Mouse (Mus musculus): Measurements from ENCODE around the gene Rrnad1. TPM values are rescaled to one million over a fixed set of nuclear protein-coding genes. Genes with fewer than 3 reads are reported as not detected.

Gene Rrnad1
- polyA plus RNA-seq, 1 experiment = 7.1 TPM

DNA sequence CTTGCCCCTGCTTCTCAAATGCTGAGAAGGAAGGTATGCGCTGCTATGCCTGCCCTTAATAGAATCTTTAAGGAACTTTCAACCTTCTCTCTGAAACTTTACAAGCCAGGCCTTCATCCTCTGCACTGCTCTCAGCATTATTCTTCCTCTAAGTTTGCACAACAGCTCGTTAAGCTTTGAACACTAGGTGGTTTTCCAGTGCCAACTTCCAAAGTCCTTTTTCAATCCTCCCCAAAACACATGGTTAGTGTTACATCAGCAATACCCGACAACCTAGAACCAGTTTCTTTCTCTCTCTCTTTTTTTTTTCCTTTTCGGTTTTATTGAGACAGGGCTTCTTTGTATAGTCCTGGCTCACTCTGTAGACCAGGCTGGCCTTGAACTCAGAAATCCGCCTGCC lies 3.5 kb upstream of the Rrnad1 start:
- Histone ChIP-seq H3K36me3 (ENCODE audit: control insufficient read depth, insufficient read depth) (peaks cover 76% of the 10 kb centered on the region), H3K79me2 (ENCODE audit: control insufficient read depth, insufficient read depth) (peaks cover 99% of the 10 kb centered on the region), H3ac (ENCODE audit: control insufficient read depth, insufficient read length, low read depth) (peak overlapping the region; percentile 3), H3K79me3 (ENCODE audit: low read depth) (peaks cover 79% of the 10 kb centered on the region), H3K4me3 (ENCODE audit: insufficient read depth, poor library complexity, severe bottlenecking) (no peak overlapping the region), H3K27me3 (ENCODE audit: control insufficient read depth, insufficient read depth, insufficient read length) (no peaks in the 10 kb centered on the region)
- no peak for TF ChIP-seq FOSL1 (IDR thresholded peaks at IDR 0.05; ENCODE audit: insufficient read depth, low read length, poor library complexity, severe bottlenecking)
- no peak for TF ChIP-seq MAX (IDR thresholded peaks at IDR 0.05)
- TF ChIP-seq MYOD1 (IDR thresholded peaks at IDR 0.05; ENCODE audit: control insufficient read depth, insufficient read length, low read depth) = no peak
- no peak for TF ChIP-seq CTCF (IDR thresholded peaks at IDR 0.05; ENCODE audit: control insufficient read depth, insufficient read depth, insufficient read length)
- TF ChIP-seq USF1 (IDR thresholded peaks at IDR 0.05; ENCODE audit: low read depth) = no peak
- TF ChIP-seq MYOG (IDR thresholded peaks at IDR 0.05; ENCODE audit: control insufficient read depth, extremely low read depth, insufficient read length) = no peak
- no peak for TF ChIP-seq CEBPB (IDR thresholded peaks at IDR 0.05; ENCODE audit: low read depth)

- Histone ChIP-seq H3K36me3 (ENCODE audit: control insufficient read depth, insufficient read depth) (peaks cover 67% of the 10 kb centered on the region), H3K79me2 (ENCODE audit: control insufficient read depth, insufficient read depth) (peaks cover 70% of the 10 kb centered on the region), H3K27me3 (ENCODE audit: control insufficient read depth, insufficient read depth, insufficient read length) (no peaks in the 10 kb centered on the region), H3ac (ENCODE audit: control insufficient read depth, insufficient read length, low read depth) (peak overlapping the region; percentile 98), H3K79me3 (ENCODE audit: low read depth) (peaks cover 49% of the 10 kb centered on the region), H3K4me3 (ENCODE audit: insufficient read depth, poor library complexity, severe bottlenecking) (peak overlapping the region; percentile 75)
- TF ChIP-seq USF1 (IDR thresholded peaks at IDR 0.05; ENCODE audit: low read depth) (no peak), CTCF (IDR thresholded peaks at IDR 0.05; ENCODE audit: control insufficient read depth, insufficient read depth, insufficient read length) (no peak), CEBPB (IDR thresholded peaks at IDR 0.05; ENCODE audit: low read depth) (no peak), MYOD1 (IDR thresholded peaks at IDR 0.05; ENCODE audit: control insufficient read depth, insufficient read length, low read depth) (no peak), MYOG (IDR thresholded peaks at IDR 0.05; ENCODE audit: control insufficient read depth, extremely low read depth, insufficient read length) (no peak)
Observed at GRCm38 (mm10) chr3:87929341-87930077, 1.0 kb downstream of the Rrnad1 start.

DNA sequence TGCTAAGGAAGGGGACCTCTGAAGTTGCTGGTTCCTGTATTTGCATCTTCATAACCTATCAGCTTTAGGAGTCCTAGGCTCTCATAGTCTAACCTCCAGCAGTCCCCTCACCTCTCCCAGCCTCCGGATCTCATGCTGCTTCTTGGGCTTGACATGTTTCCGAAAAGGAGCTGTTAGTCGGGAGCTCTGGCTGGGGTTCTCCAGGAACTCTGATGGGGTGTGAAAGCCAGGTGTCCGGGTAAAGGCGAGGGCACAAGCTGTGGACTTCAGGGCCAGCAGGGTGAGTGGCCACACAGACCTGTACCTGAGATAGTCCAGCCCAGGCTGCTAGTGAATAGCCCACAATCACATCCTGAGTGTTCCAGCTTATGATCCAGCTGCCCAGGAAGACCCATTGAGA lies 3.1 kb downstream of the Rrnad1 start:
- Histone ChIP-seq H3K27me3 (ENCODE audit: control insufficient read depth, insufficient read depth, insufficient read length) (no peaks in the 10 kb centered on the region), H3K79me2 (ENCODE audit: control insufficient read depth, insufficient read depth) (peaks cover 50% of the 10 kb centered on the region), H3ac (ENCODE audit: control insufficient read depth, insufficient read length, low read depth) (no peak overlapping the region), H3K4me3 (ENCODE audit: insufficient read depth, poor library complexity, severe bottlenecking) (no peak overlapping the region), H3K79me3 (ENCODE audit: low read depth) (peaks cover 31% of the 10 kb centered on the region), H3K36me3 (ENCODE audit: control insufficient read depth, insufficient read depth) (peaks cover 66% of the 10 kb centered on the region)
- TF ChIP-seq MYOD1 (IDR thresholded peaks at IDR 0.05; ENCODE audit: control insufficient read depth, insufficient read length, low read depth) (no peak), MYOG (IDR thresholded peaks at IDR 0.05; ENCODE audit: control insufficient read depth, extremely low read depth, insufficient read length) (no peak), USF1 (IDR thresholded peaks at IDR 0.05; ENCODE audit: low read depth) (no peak), MAX (IDR thresholded peaks at IDR 0.05) (no peak), CEBPB (IDR thresholded peaks at IDR 0.05; ENCODE audit: low read depth) (no peak), FOSL1 (IDR thresholded peaks at IDR 0.05; ENCODE audit: insufficient read depth, low read length, poor library complexity, severe bottlenecking) (no peak), CTCF (IDR thresholded peaks at IDR 0.05; ENCODE audit: control insufficient read depth, insufficient read depth, insufficient read length) (no peak)

DNA sequence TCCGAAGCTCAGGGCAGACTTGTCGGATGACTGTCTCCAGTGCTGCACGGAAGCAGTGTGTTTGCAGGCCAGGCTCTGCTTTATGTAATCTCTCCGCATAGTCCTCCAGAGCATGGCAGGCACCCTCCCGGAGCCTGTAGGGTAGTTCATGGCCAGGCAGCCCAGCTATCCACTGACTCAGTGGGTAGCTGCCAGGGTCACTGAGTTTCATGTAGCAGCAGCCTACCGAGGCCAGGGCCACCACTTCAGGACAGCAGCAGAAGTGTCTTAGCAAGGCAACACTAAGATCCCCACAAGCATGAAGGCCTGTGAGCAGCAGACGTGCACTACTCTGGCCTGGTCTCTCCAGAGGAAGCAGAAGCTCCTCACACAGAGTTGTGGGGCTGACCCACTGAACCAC lies 5.5 kb downstream of the Rrnad1 start:
- H3K4me3 ChIP-seq (ENCODE audit: insufficient read depth, poor library complexity, severe bottlenecking) = no peak overlapping the region
- peaks cover 40% of the 10 kb centered on the region for H3K79me2 ChIP-seq (ENCODE audit: control insufficient read depth, insufficient read depth)
- H3K36me3 ChIP-seq (ENCODE audit: control insufficient read depth, insufficient read depth) = peaks cover 60% of the 10 kb centered on the region
- peaks cover 19% of the 10 kb centered on the region for H3K79me3 ChIP-seq (ENCODE audit: low read depth)
- no peak overlapping the region for H3ac ChIP-seq (ENCODE audit: control insufficient read depth, insufficient read length, low read depth)
- H3K27me3 ChIP-seq (ENCODE audit: control insufficient read depth, insufficient read depth, insufficient read length) = no peaks in the 10 kb centered on the region
- TF ChIP-seq CEBPB (IDR thresholded peaks at IDR 0.05; ENCODE audit: low read depth) (no peak), USF1 (IDR thresholded peaks at IDR 0.05; ENCODE audit: low read depth) (no peak), MYOD1 (IDR thresholded peaks at IDR 0.05; ENCODE audit: control insufficient read depth, insufficient read length, low read depth) (no peak), FOSL1 (IDR thresholded peaks at IDR 0.05; ENCODE audit: insufficient read depth, low read length, poor library complexity, severe bottlenecking) (no peak), CTCF (IDR thresholded peaks at IDR 0.05; ENCODE audit: control insufficient read depth, insufficient read depth, insufficient read length) (no peak), MAX (IDR thresholded peaks at IDR 0.05) (no peak), MYOG (IDR thresholded peaks at IDR 0.05; ENCODE audit: control insufficient read depth, extremely low read depth, insufficient read length) (no peak)

GRCm38 (mm10) chr3:87920270-87920943 lies 10.1 kb downstream of the Rrnad1 start:
- Histone ChIP-seq H3K4me3 (ENCODE audit: insufficient read depth, poor library complexity, severe bottlenecking) (peak overlapping the region; percentile 53), H3K79me3 (ENCODE audit: low read depth) (peaks cover 10% of the 10 kb centered on the region), H3K27me3 (ENCODE audit: control insufficient read depth, insufficient read depth, insufficient read length) (no peaks in the 10 kb centered on the region), H3ac (ENCODE audit: control insufficient read depth, insufficient read length, low read depth) (peak overlapping the region; percentile 72), H3K79me2 (ENCODE audit: control insufficient read depth, insufficient read depth) (peaks cover 18% of the 10 kb centered on the region), H3K36me3 (ENCODE audit: control insufficient read depth, insufficient read depth) (peaks cover 59% of the 10 kb centered on the region)
- no peak for TF ChIP-seq MAX (IDR thresholded peaks at IDR 0.05)
- no peak for TF ChIP-seq CTCF (IDR thresholded peaks at IDR 0.05; ENCODE audit: control insufficient read depth, insufficient read depth, insufficient read length)
- no peak for TF ChIP-seq FOSL1 (IDR thresholded peaks at IDR 0.05; ENCODE audit: insufficient read depth, low read length, poor library complexity, severe bottlenecking)
- no peak for TF ChIP-seq MYOD1 (IDR thresholded peaks at IDR 0.05; ENCODE audit: control insufficient read depth, insufficient read length, low read depth)
- no peak for TF ChIP-seq CEBPB (IDR thresholded peaks at IDR 0.05; ENCODE audit: low read depth)
- TF ChIP-seq MYOG (IDR thresholded peaks at IDR 0.05; ENCODE audit: control insufficient read depth, extremely low read depth, insufficient read length) = no peak
- no peak for TF ChIP-seq USF1 (IDR thresholded peaks at IDR 0.05; ENCODE audit: low read depth)
